Mouse (Mus musculus): ENCODE data around the gene Lmnb2. TPM values are rescaled to one million over a fixed set of nuclear protein-coding genes. Genes with fewer than 3 reads are reported as not detected.

The Lmnb2 gene
- polyA plus RNA-seq, 1 experiment from 2014 or later = 7.9 TPM

DNA sequence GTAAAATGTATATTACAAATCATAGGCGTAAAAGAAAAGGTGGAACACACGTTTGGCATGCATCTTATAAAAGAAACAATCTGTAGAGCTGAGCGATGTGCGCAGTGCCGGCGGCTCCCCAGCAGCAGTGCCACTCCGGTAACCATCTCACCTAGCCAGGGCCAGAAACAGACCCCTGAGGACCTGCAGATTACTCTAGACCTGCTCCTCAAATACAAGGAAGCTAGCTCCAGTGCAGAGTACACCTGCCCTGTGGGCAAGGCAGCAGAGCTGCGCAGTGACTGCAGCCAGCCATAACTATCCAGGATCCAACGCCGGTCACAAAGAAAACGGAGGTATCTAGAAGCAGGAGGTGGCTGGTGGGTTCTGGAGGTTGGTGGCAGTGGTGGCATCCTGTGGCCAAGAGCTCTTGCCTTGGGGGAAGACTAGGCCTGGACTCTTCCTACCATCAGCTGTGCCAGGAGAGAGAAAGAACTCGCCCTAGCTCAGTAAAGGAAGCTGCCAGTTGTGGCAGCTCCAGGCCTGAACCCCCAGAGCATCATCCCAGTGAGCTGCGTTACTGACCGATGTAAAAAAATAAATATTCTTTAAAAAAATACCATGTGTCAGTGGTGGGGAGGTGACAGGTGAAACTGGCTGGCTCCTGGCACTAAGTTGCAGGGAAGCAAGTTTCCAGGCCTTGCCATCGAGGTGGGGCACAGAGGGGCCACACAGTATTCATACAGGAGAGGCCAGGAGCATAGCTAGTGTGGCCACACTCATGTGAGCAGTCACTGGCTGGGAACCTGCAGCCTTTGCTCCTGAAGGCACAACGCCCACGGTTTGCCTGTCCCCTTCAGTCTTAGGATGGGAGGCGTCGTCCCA is 16.4 kb downstream of the Lmnb2 start:
- H3K27ac ChIP-seq (ENCODE audit: low read depth, low read length) = peak overlapping the region; percentile 63; the same call in 1 of the 2 replicates
- H3K36me3 ChIP-seq (ENCODE audit: control insufficient read depth, insufficient read depth, low read length) = peaks cover 28% of the 10 kb centered on the region
- H3K4me3 ChIP-seq (ENCODE audit: low read depth, low read length) = no peak overlapping the region
- 87% methylated on average over 19 of the region's 19 CpGs for WGBS (ENCODE audit: insufficient replicate concordance)
- H3K27me3 ChIP-seq (ENCODE audit: control insufficient read depth, insufficient read depth, low read length) = peaks cover 4% of the 10 kb centered on the region; the same call in 1 of the 2 replicates
- ATAC-seq (replicated peaks; ENCODE audit: insufficient number of reproducible peaks, low FRiP score, low TSS enrichment) = no peak
- H3K9ac ChIP-seq (ENCODE audit: low read depth, low read length) = no peak overlapping the region
- H3K9me3 ChIP-seq (replicated peaks; ENCODE audit: control insufficient read depth, low read length) = no peaks in the 10 kb centered on the region
- peaks cover 15% of the 10 kb centered on the region for H3K4me1 ChIP-seq (ENCODE audit: control insufficient read depth, insufficient read depth, low read length)
- H3K4me2 ChIP-seq = peak overlapping the region; percentile 49

DNA sequence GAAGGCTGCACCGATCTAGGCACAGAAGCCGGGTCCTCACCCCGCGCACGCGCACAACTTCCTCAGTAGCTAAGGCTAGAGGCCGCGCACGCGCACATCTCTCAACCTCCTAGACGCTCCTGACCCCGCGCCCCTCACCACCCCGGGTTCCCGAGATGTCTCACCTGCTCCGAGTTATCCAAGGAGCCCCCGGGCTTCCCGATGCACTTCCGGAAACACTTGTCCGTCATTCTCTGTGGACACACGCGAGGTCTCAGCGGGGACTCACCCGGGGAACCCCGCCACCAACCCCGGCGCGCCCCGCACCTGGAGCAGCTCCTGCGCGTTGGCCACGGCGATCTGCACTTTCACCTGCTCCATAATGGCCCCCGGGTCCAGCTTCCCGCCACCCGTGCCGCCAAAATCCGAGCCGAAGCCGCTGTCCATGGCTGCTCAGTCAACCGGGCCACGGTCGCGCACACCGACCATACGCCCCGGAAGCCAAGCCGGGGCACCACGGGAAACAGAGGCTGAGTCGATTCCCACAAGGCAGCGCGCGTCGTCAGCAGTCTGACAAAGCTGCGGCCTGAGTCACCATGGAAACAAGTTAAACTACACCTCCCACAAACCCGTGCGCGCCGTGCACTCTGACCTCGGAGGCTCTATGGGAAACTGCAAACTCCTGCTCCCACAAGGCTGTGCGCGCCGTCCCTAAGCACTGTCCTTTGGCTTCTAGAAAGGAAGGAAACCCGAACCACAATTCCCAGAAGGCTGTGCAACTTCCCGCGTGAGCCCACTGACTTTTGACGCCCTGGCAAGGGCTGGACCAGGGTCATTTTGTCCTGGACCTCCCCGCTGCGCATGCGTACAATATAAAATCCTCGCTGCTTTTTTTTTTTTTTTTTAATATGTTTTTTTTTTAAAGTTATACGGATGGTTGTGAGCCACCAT is 17.5 kb downstream of the Lmnb2 start, which contains the start of gene Timm13:
Timm13 (minus strand) TSS at position 652 of the 930 bp plus-strand sequence.
- H3K4me3 ChIP-seq (ENCODE audit: low read depth, low read length) = peak within 1 kb of the TSS; percentile 86
- peak within 1 kb of the TSS; percentile 98 for H3K4me2 ChIP-seq
- H3K4me1 ChIP-seq (ENCODE audit: control insufficient read depth, insufficient read depth, low read length) = peaks cover 15% of the 10 kb centered on the region
- peaks cover 4% of the 10 kb centered on the region; the same call in 1 of the 2 replicates for H3K27me3 ChIP-seq (ENCODE audit: control insufficient read depth, insufficient read depth, low read length)
- ATAC-seq (replicated peaks; ENCODE audit: insufficient number of reproducible peaks, low FRiP score, low TSS enrichment) = peak; percentile 91
- under 1% methylated on average over 72 of the region's 72 CpGs for WGBS (ENCODE audit: insufficient replicate concordance)
- H3K36me3 ChIP-seq (ENCODE audit: control insufficient read depth, insufficient read depth, low read length) = peaks cover 21% of the 10 kb centered on the region
- H3K27ac ChIP-seq (ENCODE audit: low read depth, low read length) = peak within 1 kb of the TSS; percentile 69
- H3K9me3 ChIP-seq (replicated peaks; ENCODE audit: control insufficient read depth, low read length) = no peaks in the 10 kb centered on the region
- peak within 1 kb of the TSS; percentile 85 for H3K9ac ChIP-seq (ENCODE audit: low read depth, low read length)

DNA sequence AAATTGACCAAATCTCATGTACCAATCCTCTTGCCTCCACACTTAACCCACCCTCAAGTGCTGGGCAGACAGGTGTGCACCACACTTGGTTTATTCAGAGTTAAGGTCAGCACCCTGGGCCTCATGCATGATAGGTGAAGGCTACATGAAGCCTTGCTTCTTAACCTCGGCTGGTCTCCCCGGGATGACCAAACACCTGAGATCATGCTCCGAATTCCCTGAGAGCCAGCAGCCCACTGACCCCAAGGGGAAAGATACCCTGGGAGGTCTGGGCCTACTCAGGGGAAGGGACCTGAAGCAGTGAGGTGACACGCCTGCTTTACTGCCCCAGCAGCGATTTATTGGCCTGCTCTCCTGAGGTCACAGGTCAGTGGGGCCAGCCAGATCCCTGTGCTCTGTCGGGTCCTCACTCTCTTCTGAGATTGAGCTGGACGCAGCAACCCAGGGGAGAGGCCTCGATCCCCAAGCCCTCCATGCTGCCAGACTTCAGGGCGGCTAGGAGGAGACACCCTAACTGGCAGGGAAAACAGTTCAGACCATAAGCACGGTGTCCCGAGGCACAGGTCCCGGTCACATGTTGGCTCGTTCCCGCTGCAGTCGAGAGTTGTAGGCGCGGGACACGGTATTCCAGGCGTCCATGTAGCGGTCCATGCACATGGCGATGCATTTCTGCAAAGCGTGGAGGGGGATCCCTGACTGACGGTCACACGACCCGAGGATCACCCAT is 18.3 kb downstream of the Lmnb2 start:
- WGBS (ENCODE audit: insufficient replicate concordance) = 17% methylated on average over 25 of the region's 25 CpGs
- Histone ChIP-seq H3K9me3 (replicated peaks; ENCODE audit: control insufficient read depth, low read length) (no peaks in the 10 kb centered on the region), H3K36me3 (ENCODE audit: control insufficient read depth, insufficient read depth, low read length) (peaks cover 21% of the 10 kb centered on the region), H3K27me3 (ENCODE audit: control insufficient read depth, insufficient read depth, low read length) (peaks cover 4% of the 10 kb centered on the region; the same call in 1 of the 2 replicates), H3K4me2 (peak overlapping the region; percentile 98), H3K4me1 (ENCODE audit: control insufficient read depth, insufficient read depth, low read length) (peaks cover 15% of the 10 kb centered on the region), H3K9ac (ENCODE audit: low read depth, low read length) (peak overlapping the region; percentile 85), H3K4me3 (ENCODE audit: low read depth, low read length) (peak overlapping the region; percentile 86), H3K27ac (ENCODE audit: low read depth, low read length) (peak overlapping the region; percentile 69; the same call in 1 of the 2 replicates)
- ATAC-seq (replicated peaks; ENCODE audit: insufficient number of reproducible peaks, low FRiP score, low TSS enrichment) = no peak

DNA sequence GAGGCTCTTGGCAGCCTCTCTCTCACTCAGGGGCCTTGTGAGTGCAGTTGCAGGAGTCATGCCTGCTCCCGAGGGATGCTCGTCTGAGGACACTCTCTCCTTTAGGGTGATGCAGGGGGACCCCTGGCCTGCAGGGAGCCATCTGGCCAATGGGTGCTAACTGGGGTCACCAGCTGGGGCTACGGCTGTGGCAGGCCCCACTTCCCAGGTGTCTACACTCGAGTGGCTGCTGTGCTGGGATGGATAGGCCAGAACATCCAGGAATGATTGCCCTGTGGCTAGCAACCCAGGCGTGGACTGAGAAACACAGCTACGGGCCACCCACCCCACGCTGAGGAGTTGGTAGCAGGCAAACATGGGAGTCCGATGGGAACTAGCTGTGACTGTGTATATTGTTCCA is 19.0 kb downstream of the Lmnb2 start:
- H3K4me2 ChIP-seq = peak overlapping the region; percentile 98; the same call in 1 of the 2 replicates
- H3K27ac ChIP-seq (ENCODE audit: low read depth, low read length) = no peak overlapping the region
- peaks cover 15% of the 10 kb centered on the region for H3K4me1 ChIP-seq (ENCODE audit: control insufficient read depth, insufficient read depth, low read length)
- peaks cover 15% of the 10 kb centered on the region for H3K36me3 ChIP-seq (ENCODE audit: control insufficient read depth, insufficient read depth, low read length)
- ATAC-seq (replicated peaks; ENCODE audit: insufficient number of reproducible peaks, low FRiP score, low TSS enrichment) = no peak
- peaks cover 4% of the 10 kb centered on the region; the same call in 1 of the 2 replicates for H3K27me3 ChIP-seq (ENCODE audit: control insufficient read depth, insufficient read depth, low read length)
- H3K4me3 ChIP-seq (ENCODE audit: low read depth, low read length) = peak overlapping the region; percentile 86; the same call in 1 of the 2 replicates
- H3K9me3 ChIP-seq (replicated peaks; ENCODE audit: control insufficient read depth, low read length) = no peaks in the 10 kb centered on the region
- no peak overlapping the region for H3K9ac ChIP-seq (ENCODE audit: low read depth, low read length)
- 90% methylated on average over 8 of the region's 8 CpGs for WGBS (ENCODE audit: insufficient replicate concordance)

GRCm38 (mm10) chr10:80897861-80898510 is 20.1 kb downstream of the Lmnb2 start:
- H3K4me1 ChIP-seq (ENCODE audit: control insufficient read depth, insufficient read depth, low read length) = peaks cover 15% of the 10 kb centered on the region
- H3K27ac ChIP-seq (ENCODE audit: low read depth, low read length) = no peak overlapping the region
- no peak overlapping the region for H3K4me3 ChIP-seq (ENCODE audit: low read depth, low read length)
- H3K9ac ChIP-seq (ENCODE audit: low read depth, low read length) = peak overlapping the region; percentile 56
- no peak for ATAC-seq (replicated peaks; ENCODE audit: insufficient number of reproducible peaks, low FRiP score, low TSS enrichment)
- no peaks in the 10 kb centered on the region for H3K9me3 ChIP-seq (replicated peaks; ENCODE audit: control insufficient read depth, low read length)
- peak overlapping the region; percentile 56 for H3K4me2 ChIP-seq
- 27% methylated on average over 41 of the region's 41 CpGs for WGBS (ENCODE audit: insufficient replicate concordance)
- peaks cover 4% of the 10 kb centered on the region; the same call in 1 of the 2 replicates for H3K27me3 ChIP-seq (ENCODE audit: control insufficient read depth, insufficient read depth, low read length)
- peaks cover 6% of the 10 kb centered on the region; the same call in 1 of the 2 replicates for H3K36me3 ChIP-seq (ENCODE audit: control insufficient read depth, insufficient read depth, low read length)

DNA sequence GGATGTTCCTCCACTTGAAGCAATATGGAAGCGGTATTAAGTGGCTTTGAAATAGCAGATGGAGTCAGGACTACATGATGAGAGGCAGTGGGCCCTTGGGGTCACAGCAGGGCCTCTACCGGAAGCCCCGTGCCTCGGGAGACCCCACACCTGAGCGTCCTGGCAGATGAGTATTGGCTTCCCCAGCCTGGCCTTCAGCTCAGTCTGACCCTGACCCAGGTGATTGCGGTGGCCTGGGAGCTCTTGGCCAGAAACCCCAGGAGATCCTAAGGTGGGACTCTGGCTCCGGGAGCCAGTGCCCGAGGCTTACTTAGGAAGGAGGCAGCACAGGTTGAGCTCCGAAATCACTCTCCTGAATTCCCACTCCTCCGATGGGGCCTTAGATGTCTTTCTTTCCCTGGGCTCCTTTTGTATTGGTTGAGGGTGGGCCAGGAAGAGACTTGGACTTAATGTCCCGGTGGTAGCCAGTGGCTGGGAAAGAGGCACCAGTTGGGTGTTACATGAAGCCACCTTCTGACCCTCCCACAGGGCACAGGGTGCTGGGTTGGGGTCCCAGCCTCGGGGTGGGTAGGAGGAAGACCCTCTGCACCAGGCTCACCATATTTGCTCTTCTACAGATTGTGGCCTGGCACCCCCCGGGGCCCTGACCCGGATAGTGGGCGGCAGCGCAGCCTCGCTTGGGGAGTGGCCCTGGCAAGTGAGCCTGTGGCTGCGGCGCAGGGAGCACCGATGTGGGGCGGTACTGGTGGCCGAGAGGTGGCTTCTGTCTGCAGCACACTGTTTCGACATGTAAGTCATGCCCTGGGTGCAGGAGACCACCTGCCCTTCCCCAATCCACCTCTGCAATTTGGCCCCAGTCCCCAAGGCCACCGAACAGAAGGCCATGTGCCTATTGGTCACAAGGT is 21.2 kb downstream of the Lmnb2 start:
- no peak overlapping the region for H3K27ac ChIP-seq (ENCODE audit: low read depth, low read length)
- WGBS (ENCODE audit: insufficient replicate concordance) = 64% methylated on average over 24 of the region's 24 CpGs
- H3K9me3 ChIP-seq (replicated peaks; ENCODE audit: control insufficient read depth, low read length) = no peaks in the 10 kb centered on the region
- ATAC-seq (replicated peaks; ENCODE audit: insufficient number of reproducible peaks, low FRiP score, low TSS enrichment) = no peak
- H3K4me2 ChIP-seq = peak overlapping the region; percentile 56; the same call in 1 of the 2 replicates
- H3K36me3 ChIP-seq (ENCODE audit: control insufficient read depth, insufficient read depth, low read length) = no peaks in the 10 kb centered on the region
- H3K4me3 ChIP-seq (ENCODE audit: low read depth, low read length) = no peak overlapping the region
- peaks cover 15% of the 10 kb centered on the region for H3K4me1 ChIP-seq (ENCODE audit: control insufficient read depth, insufficient read depth, low read length)
- H3K9ac ChIP-seq (ENCODE audit: low read depth, low read length) = no peak overlapping the region
- H3K27me3 ChIP-seq (ENCODE audit: control insufficient read depth, insufficient read depth, low read length) = peaks cover 4% of the 10 kb centered on the region; the same call in 1 of the 2 replicates

- H3K9ac ChIP-seq (ENCODE audit: low read depth, low read length) = no peak overlapping the region
- H3K36me3 ChIP-seq (ENCODE audit: control insufficient read depth, insufficient read depth, low read length) = no peaks in the 10 kb centered on the region
- no peak for ATAC-seq (replicated peaks; ENCODE audit: insufficient number of reproducible peaks, low FRiP score, low TSS enrichment)
- WGBS (ENCODE audit: insufficient replicate concordance) = 87% methylated on average over 6 of the region's 6 CpGs
- peaks cover 5% of the 10 kb centered on the region; the same call in 1 of the 2 replicates for H3K27me3 ChIP-seq (ENCODE audit: control insufficient read depth, insufficient read depth, low read length)
- H3K4me2 ChIP-seq = no peak overlapping the region
- peaks cover 15% of the 10 kb centered on the region for H3K4me1 ChIP-seq (ENCODE audit: control insufficient read depth, insufficient read depth, low read length)
- H3K27ac ChIP-seq (ENCODE audit: low read depth, low read length) = no peak overlapping the region
- H3K9me3 ChIP-seq (replicated peaks; ENCODE audit: control insufficient read depth, low read length) = no peaks in the 10 kb centered on the region
- no peak overlapping the region for H3K4me3 ChIP-seq (ENCODE audit: low read depth, low read length)
Measured at GRCm38 (mm10) chr10:80895697-80896096, 22.3 kb downstream of the Lmnb2 start.

All from heart, embryonic 11.5 days (tissue).